Mouse (Mus musculus): ENCODE measurements at regions not wholly inside any gene's neighbourhood (a gene's known extent, or its start where the extent isn't known, plus 50 kb on each side); places are given as distances from the start of the nearest gene placed in this dataset.

DNA sequence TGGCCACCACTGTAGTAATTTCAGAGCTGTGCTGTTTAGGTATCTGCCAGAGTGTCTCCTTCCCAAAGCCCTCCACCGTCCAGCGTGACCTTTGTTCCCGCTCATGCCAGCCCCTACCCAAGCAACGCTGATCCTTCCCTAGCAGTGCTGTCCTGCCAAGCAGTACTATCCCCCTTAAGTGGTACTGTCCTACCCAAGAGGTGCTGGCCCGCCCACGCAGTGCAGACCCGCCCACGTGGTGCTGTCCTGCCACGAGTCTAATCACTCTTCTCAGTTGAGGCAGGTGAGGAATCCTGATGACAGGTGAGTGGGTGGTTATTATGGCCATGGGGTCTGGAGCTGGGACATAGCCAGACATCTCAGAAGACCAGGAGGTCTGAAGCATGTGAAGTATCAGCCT lies 51.7 kb upstream of the Dgkg start:
- TF ChIP-seq EP300 (IDR thresholded peaks at IDR 0.05; ENCODE audit: insufficient read depth, low read depth, low read length), result no peak
- TF ChIP-seq POLR2A (IDR thresholded peaks at IDR 0.05; ENCODE audit: insufficient read depth, low read depth, low read length), result no peak
